Mouse (Mus musculus) lung, adult 2 months (tissue): ENCODE data around the gene Cd59a.

Source experiments
- CTCF ChIP-seq: fragments of 200-500 bp; IDR thresholded peaks from 2 replicates; pipeline ENCODE4 v1.5.1; 2011; ENCODE audit warnings: mild to moderate bottlenecking, low read length, control low read depth; ENCODE audit not compliant: insufficient read depth
- POLR2A ChIP-seq: fragments of 200-500 bp; IDR thresholded peaks from 2 replicates; pipeline ENCODE4 v1.6.1; 2011; ENCODE audit warnings: low read depth, mild to moderate bottlenecking, control low read depth, low read length, borderline replicate concordance; ENCODE audit errors: extremely low read depth

GRCm38 (mm10) chr2:104082474-104082873 lies 13.1 kb upstream of the Cd59a start:
- TF ChIP-seq POLR2A (no peak), CTCF (no peak)
